In genomic region chr17:86376389-86376788, GRCm38 (mm10) we compare ENCODE assay signal across 21 mouse cellular contexts.
A peak's percentile ranks its signal among the peaks of the same experiment; 100 is the strongest.
DNase-seq lines count a peak whose midpoint lies in the region; ATAC-seq and TF ChIP-seq lines count a peak whose summit lies in the region.
"Had no signal": no experiment of that assay in that cellular context is flagged by ENCODE, and none has a peak within 500 bp of the region (broad histone marks: within the 10 kb centered on the region; RNA-seq: fewer than 3 reads in every experiment).

No protein-coding gene starts in this region.

- peak overlapping the region; percentile 52 for H3K27ac ChIP-seq in spleen, adult 2 months (ENCODE audit: insufficient read depth, low read length)
- H3K27ac ChIP-seq: embryonic facial prominence, embryonic 10.5 days; forebrain, embryonic 15.5 days; heart, adult 2 months; hindbrain, embryonic 12.5 days had no signal

- H3K36me3 ChIP-seq in spleen, adult 2 months (ENCODE audit: control insufficient read depth, insufficient read depth, low read length): no peaks in the 10 kb centered on the region
- H3K36me3 ChIP-seq: embryonic facial prominence, embryonic 10.5 days; forebrain, embryonic 15.5 days; G1E; heart, embryonic 12.5 days; hindbrain, embryonic 12.5 days had no signal

- no peak for TF ChIP-seq CTCF in spleen, adult 2 months (IDR thresholded peaks at IDR 0.05; ENCODE audit: extremely low read depth, insufficient read depth, insufficient read length, insufficient replicate concordance)

- H3K27me3 ChIP-seq in spleen, adult 2 months (ENCODE audit: control insufficient read depth, insufficient read depth, low read length): no peaks in the 10 kb centered on the region
- H3K27me3 ChIP-seq: forebrain, embryonic 15.5 days; heart, embryonic 12.5 days; hindbrain, embryonic 12.5 days had no signal

- no peak overlapping the region for H3K4me3 ChIP-seq in spleen, adult 2 months (ENCODE audit: extremely low read depth, insufficient read depth, insufficient read length)
- H3K4me3 ChIP-seq: embryonic facial prominence, embryonic 10.5 days; forebrain, embryonic 15.5 days; heart, adult 2 months; heart, embryonic 12.5 days; hindbrain, embryonic 12.5 days had no signal

- no peak for DNase-seq in spleen, adult 2 months (ENCODE audit: low read depth in 1 of 2, low spot score in 2 of 2)
- DNase-seq in spleen, postnatal 14 days (ENCODE audit: low spot score in 2 of 2): no peak
- peak; percentile 20 for DNase-seq in ZHBTc4 (ENCODE audit: low read depth, low spot score)
- DNase-seq in left cerebral cortex, adult 11 months (ENCODE audit: low spot score): no peak
- DNase-seq in right cerebral cortex, postnatal 10 days (ENCODE audit: low spot score in 2 of 2): no peak
- no peak for DNase-seq in urinary bladder, postnatal 36 days (ENCODE audit: low spot score in 2 of 2)
- DNase-seq: adrenal gland, postnatal 10 days; cerebellum, adult 11-12 months; cerebellum, adult 9-10 months; cerebellum, postnatal 25 days; gastrocnemius, postnatal 10 days; heart, adult 2 months had no signal

- H3K4me1 ChIP-seq in spleen, adult 2 months (ENCODE audit: control insufficient read depth, insufficient read depth, insufficient read length): peaks cover 35% of the 10 kb centered on the region; the same call in 1 of the 2 replicates

- WGBS in spleen, adult 2 months: 39% methylated on average over 6 of the region's 6 CpGs

- no peak for TF ChIP-seq POLR2A in spleen, adult 2 months (IDR thresholded peaks at IDR 0.05; ENCODE audit: low read depth, low read length)

- ATAC-seq in hematopoietic stem cell, adult 5-6 weeks (replicated peaks in 1 of 2; ENCODE audit: insufficient read depth in 1 of 2, low FRiP score in 2 of 2, low TSS enrichment in 1 of 2, low read depth in 1 of 2, poor library complexity in 2 of 2, severe bottlenecking in 2 of 2): peak; percentile 27 to 30; a peak in 2 of 4 replicates
- peak; percentile 31; the same call in 1 of the 2 replicates for ATAC-seq in neutrophil, adult 5-6 weeks (ENCODE audit: extremely low read depth, insufficient number of reproducible peaks, low FRiP score, poor library complexity, severe bottlenecking)
- ATAC-seq: forebrain, embryonic 15.5 days; hindbrain, embryonic 16.5 days; inflammation-experienced regulatory T-cells, adult 6 months had no signal
